Mouse (Mus musculus): Measurements from ENCODE around the gene Olfr143.

Olfr143 gene

GRCm38 (mm10) chr9:38252474-38252873, at the start of gene Olfr143:
Olfr143 (plus strand) TSS chr9:38252774.
- no peak for DNase-seq (ENCODE audit: low spot score in 2 of 2)

GRCm38 (mm10) chr9:38208065-38208464, 44.5 kb upstream of the Olfr143 start, which contains the start of gene Olfr893:
Olfr893 (plus strand) TSS chr9:38208365.
- DNase-seq (ENCODE audit: low spot score in 2 of 2): no peak

- no peak for DNase-seq (ENCODE audit: low spot score in 2 of 2)
Observed at GRCm38 (mm10) chr9:38217755-38218154, 34.8 kb upstream of the Olfr143 start, which contains the start of gene Olfr894. Olfr894 (plus strand) TSS chr9:38218055.

GRCm38 (mm10) chr9:38267551-38267950, 15.0 kb downstream of the Olfr143 start, which contains the start of gene Olfr895:
Olfr895 (plus strand) TSS chr9:38267851.
- DNase-seq (ENCODE audit: low spot score in 2 of 2): no peak

GRCm38 (mm10) chr9:38290807-38291206, 38.2 kb downstream of the Olfr143 start, which contains the start of gene Olfr896-ps1:
Olfr896-ps1 (plus strand) TSS chr9:38291107.
- no peak for DNase-seq (ENCODE audit: low spot score in 2 of 2)

Data from frontal cortex, postnatal 10 days (tissue).